Mouse (Mus musculus): ENCODE measurements around the gene Sgms2. TPM values are rescaled to one million over a fixed set of nuclear protein-coding genes. Genes with fewer than 3 reads are reported as not detected.
A peak's percentile ranks its signal among the peaks of the same experiment; 100 is the strongest.
"Not testable (repeated sequence)": the region's sequence is repeated elsewhere in the genome, so short reads cannot be mapped to it uniquely, and the experiment has no call there.

The Sgms2 gene
- polyA plus RNA-seq, 1 experiment from 2014 or later: 3.1 TPM

- no peak for ATAC-seq (ENCODE audit: insufficient read depth)
- Histone ChIP-seq H3K4me1 (ENCODE audit: insufficient read depth) (no peaks in the 10 kb centered on the region), H3K9ac (no peak overlapping the region), H3K36me3 (ENCODE audit: insufficient read depth) (no peaks in the 10 kb centered on the region), H3K4me2 (no peak overlapping the region), H3K27me3 (ENCODE audit: insufficient read depth, low read length) (no peaks in the 10 kb centered on the region), H3K4me3 (ENCODE audit: low read depth, low read length) (no peak overlapping the region), H3K9me3 (ENCODE audit: low read depth, low read length) (no peaks in the 10 kb centered on the region), H3K27ac (ENCODE audit: low read depth) (no peak overlapping the region)
- WGBS: 43% methylated on average over 6 of the region's 6 CpGs
- DNase-seq: peak; percentile 72
- TF ChIP-seq CTCF (IDR thresholded peaks at IDR 0.05; ENCODE audit: low read depth): peak; percentile 80
Measured at GRCm38 (mm10) chr3:131347831-131348578, 143.2 kb downstream of the Sgms2 start.

GRCm38 (mm10) chr3:131345903-131346302 lies 145.3 kb downstream of the Sgms2 start:
- WGBS: 90% methylated on average over 6 of the region's 6 CpGs
- H3K4me2 ChIP-seq: no peak overlapping the region

GRCm38 (mm10) chr3:131343311-131343710 lies 147.9 kb downstream of the Sgms2 start:
- H3K36me3 ChIP-seq (ENCODE audit: insufficient read depth): no peaks in the 10 kb centered on the region
- no peak overlapping the region for H3K4me3 ChIP-seq (ENCODE audit: low read depth, low read length)
- H3K27ac ChIP-seq (ENCODE audit: low read depth): no peak overlapping the region
- TF ChIP-seq CTCF (IDR thresholded peaks at IDR 0.05; ENCODE audit: low read depth): no peak
- ATAC-seq (ENCODE audit: insufficient read depth) (no peak), DNase-seq (no peak)
- H3K9ac ChIP-seq: no peak overlapping the region
- H3K4me1 ChIP-seq (ENCODE audit: insufficient read depth): no peaks in the 10 kb centered on the region
- no peaks in the 10 kb centered on the region for H3K9me3 ChIP-seq (ENCODE audit: low read depth, low read length)
- 63% methylated on average over 6 of the region's 6 CpGs for WGBS
- no peaks in the 10 kb centered on the region for H3K27me3 ChIP-seq (ENCODE audit: insufficient read depth, low read length)
- no peak overlapping the region for H3K4me2 ChIP-seq

More at GRCm38 (mm10) chr3:131345903-131346302, 145.3 kb downstream of the Sgms2 start:
- no peak overlapping the region for H3K9ac ChIP-seq
- no peak overlapping the region for H3K4me3 ChIP-seq (ENCODE audit: low read depth, low read length)
- H3K36me3 ChIP-seq (ENCODE audit: insufficient read depth): no peaks in the 10 kb centered on the region
- DNase-seq (no peak), ATAC-seq (ENCODE audit: insufficient read depth) (no peak)
- H3K9me3 ChIP-seq (ENCODE audit: low read depth, low read length): no peaks in the 10 kb centered on the region
- no peaks in the 10 kb centered on the region for H3K4me1 ChIP-seq (ENCODE audit: insufficient read depth)
- TF ChIP-seq CTCF (IDR thresholded peaks at IDR 0.05; ENCODE audit: low read depth): no peak
- no peak overlapping the region for H3K27ac ChIP-seq (ENCODE audit: low read depth)
- no peaks in the 10 kb centered on the region for H3K27me3 ChIP-seq (ENCODE audit: insufficient read depth, low read length)

- Histone ChIP-seq H3K27me3 (ENCODE audit: insufficient read depth, low read length) (no peaks in the 10 kb centered on the region), H3K27ac (ENCODE audit: low read depth) (peak overlapping the region; percentile 12; the same call in 1 of the 2 replicates), H3K9ac (no peak overlapping the region), H3K4me2 (no peak overlapping the region), H3K4me1 (ENCODE audit: insufficient read depth) (no peaks in the 10 kb centered on the region), H3K4me3 (ENCODE audit: low read depth, low read length) (no peak overlapping the region), H3K36me3 (ENCODE audit: insufficient read depth) (no peaks in the 10 kb centered on the region), H3K9me3 (ENCODE audit: low read depth, low read length) (no peaks in the 10 kb centered on the region)
- no peak for TF ChIP-seq CTCF (IDR thresholded peaks at IDR 0.05; ENCODE audit: low read depth)
- peak; percentile 55 for DNase-seq
- ATAC-seq (ENCODE audit: insufficient read depth): peak; percentile 38; the same call in 1 of the 2 replicates
- WGBS: 24% methylated on average over 3 of the region's 3 CpGs
Measured at GRCm38 (mm10) chr3:131340885-131341284, 150.3 kb downstream of the Sgms2 start.

- WGBS: 75% methylated on average over 4 of the region's 4 CpGs
- no peaks in the 10 kb centered on the region for H3K9me3 ChIP-seq (ENCODE audit: low read depth, low read length)
- DNase-seq (no peak), ATAC-seq (ENCODE audit: insufficient read depth) (no peak)
- no peaks in the 10 kb centered on the region for H3K27me3 ChIP-seq (ENCODE audit: insufficient read depth, low read length)
- no peaks in the 10 kb centered on the region for H3K4me1 ChIP-seq (ENCODE audit: insufficient read depth)
- no peak overlapping the region for H3K4me3 ChIP-seq (ENCODE audit: low read depth, low read length)
- TF ChIP-seq CTCF (IDR thresholded peaks at IDR 0.05; ENCODE audit: low read depth): no peak
- no peaks in the 10 kb centered on the region for H3K36me3 ChIP-seq (ENCODE audit: insufficient read depth)
- H3K4me2 ChIP-seq: no peak overlapping the region
- H3K9ac ChIP-seq: no peak overlapping the region
- H3K27ac ChIP-seq (ENCODE audit: low read depth): no peak overlapping the region
Measured at GRCm38 (mm10) chr3:131339280-131339679, 151.9 kb downstream of the Sgms2 start.

GRCm38 (mm10) chr3:131337749-131338148 lies 153.5 kb downstream of the Sgms2 start:
- ATAC-seq (ENCODE audit: insufficient read depth); H3K36me3 ChIP-seq (ENCODE audit: insufficient read depth); DNase-seq; H3K4me2 ChIP-seq; H3K4me3 ChIP-seq (ENCODE audit: low read depth, low read length); H3K4me1 ChIP-seq (ENCODE audit: insufficient read depth); H3K27ac ChIP-seq (ENCODE audit: low read depth); H3K9ac ChIP-seq; H3K27me3 ChIP-seq (ENCODE audit: insufficient read depth, low read length); H3K9me3 ChIP-seq (ENCODE audit: low read depth, low read length): not testable (repeated sequence)
- 93% methylated on average over 7 of the region's 7 CpGs for WGBS

GRCm38 (mm10) chr3:131336629-131337028 lies 154.6 kb downstream of the Sgms2 start:
- H3K4me2 ChIP-seq: no peak overlapping the region
- no peaks in the 10 kb centered on the region for H3K36me3 ChIP-seq (ENCODE audit: insufficient read depth)
- 75% methylated on average over 8 of the region's 8 CpGs for WGBS
- no peak overlapping the region for H3K9ac ChIP-seq
- no peak overlapping the region for H3K4me3 ChIP-seq (ENCODE audit: low read depth, low read length)
- ATAC-seq (ENCODE audit: insufficient read depth) (no peak), DNase-seq (no peak)
- H3K27me3 ChIP-seq (ENCODE audit: insufficient read depth, low read length): no peaks in the 10 kb centered on the region
- H3K27ac ChIP-seq (ENCODE audit: low read depth): no peak overlapping the region
- H3K4me1 ChIP-seq (ENCODE audit: insufficient read depth): peaks cover 4% of the 10 kb centered on the region; the same call in 1 of the 2 replicates
- TF ChIP-seq CTCF (IDR thresholded peaks at IDR 0.05; ENCODE audit: low read depth): no peak
- H3K9me3 ChIP-seq (ENCODE audit: low read depth, low read length): no peaks in the 10 kb centered on the region
